ENCODE assay signal across 21 mouse cellular contexts in genomic region chr13:94164501-94164900, GRCm38 (mm10).
"Had no signal": no experiment of that assay in that cellular context is flagged by ENCODE, and none has a peak within 500 bp of the region (broad histone marks: within the 10 kb centered on the region; RNA-seq: fewer than 3 reads in every experiment).

No protein-coding gene starts in this region.

- H3K27ac ChIP-seq: kidney, embryonic 15.5 days; limb, embryonic 12.5 days; limb, embryonic 15.5 days; liver, embryonic 14.5 days; lung, embryonic 15.5 days; midbrain, embryonic 12.5 days; neural tube, embryonic 13.5 days had no signal

- H3K4me2 ChIP-seq: kidney, embryonic 15.5 days; limb, embryonic 12.5 days; limb, embryonic 15.5 days; lung, embryonic 15.5 days; midbrain, embryonic 12.5 days; neural tube, embryonic 13.5 days had no signal

- H3K9ac ChIP-seq: kidney, embryonic 15.5 days; limb, embryonic 12.5 days; limb, embryonic 15.5 days; liver, embryonic 14.5 days; lung, embryonic 15.5 days; midbrain, embryonic 12.5 days; neural tube, embryonic 13.5 days had no signal

- H3K4me1 ChIP-seq: midbrain, embryonic 12.5 days; neural tube, embryonic 13.5 days had no signal

- H3K9me3 ChIP-seq: kidney, embryonic 15.5 days; limb, embryonic 12.5 days; limb, embryonic 15.5 days; lung, embryonic 15.5 days; midbrain, embryonic 12.5 days; neural tube, embryonic 13.5 days had no signal

- ATAC-seq: hindbrain, embryonic 16.5 days; midbrain, embryonic 16.5 days had no signal

- DNase-seq: kidney, adult 11 months; kidney, adult 8-10 months; kidney, postnatal 10 days; kidney, postnatal 36 days; left cerebral cortex, postnatal 4 days; lung, adult 18-20 months; lung, postnatal 10 days; lung, postnatal 36 days; retina, postnatal 1 day; right cerebral cortex, postnatal 25 days; thymus, postnatal 25 days had no signal

- H3K4me3 ChIP-seq: kidney, embryonic 15.5 days; limb, embryonic 12.5 days; limb, embryonic 15.5 days; lung, embryonic 15.5 days; midbrain, embryonic 12.5 days; myocyte; neural tube, embryonic 13.5 days had no signal

- H3K36me3 ChIP-seq: kidney, embryonic 15.5 days; limb, embryonic 12.5 days; limb, embryonic 15.5 days; lung, embryonic 15.5 days; midbrain, embryonic 12.5 days; neural tube, embryonic 13.5 days had no signal

- H3K27me3 ChIP-seq: kidney, embryonic 15.5 days; limb, embryonic 12.5 days; limb, embryonic 15.5 days; lung, embryonic 15.5 days; neural tube, embryonic 13.5 days had no signal
